Mouse (Mus musculus): ENCODE measurements at regions not wholly inside any gene's neighbourhood (a gene's known extent, or its start where the extent isn't known, plus 50 kb on each side); places are given as distances from the start of the nearest gene placed in this dataset.

DNA sequence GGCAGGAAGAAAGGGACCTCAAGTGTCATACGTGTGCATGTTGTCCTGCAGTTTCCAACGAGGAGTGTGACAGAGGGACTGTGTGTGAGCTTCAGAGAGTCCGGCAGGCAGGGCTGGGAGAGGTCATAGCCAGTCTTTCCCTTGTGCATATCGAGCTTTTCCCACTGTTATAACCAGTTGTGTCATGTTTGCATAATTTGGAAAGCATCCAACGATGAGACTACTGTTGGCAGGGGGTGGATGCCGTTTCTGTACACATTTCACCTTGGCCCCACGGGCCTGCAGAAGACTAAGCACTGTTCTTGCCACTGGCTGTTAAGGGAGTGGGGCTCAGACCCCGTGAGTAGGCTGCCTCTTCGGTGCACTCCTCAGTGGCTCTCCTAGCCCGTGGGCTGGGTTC, 174.2 kb downstream of the Katnal1 start:
- no peak for TF ChIP-seq GATA4 (IDR thresholded peaks at IDR 0.05; ENCODE audit: insufficient replicate concordance, low read length)

DNA sequence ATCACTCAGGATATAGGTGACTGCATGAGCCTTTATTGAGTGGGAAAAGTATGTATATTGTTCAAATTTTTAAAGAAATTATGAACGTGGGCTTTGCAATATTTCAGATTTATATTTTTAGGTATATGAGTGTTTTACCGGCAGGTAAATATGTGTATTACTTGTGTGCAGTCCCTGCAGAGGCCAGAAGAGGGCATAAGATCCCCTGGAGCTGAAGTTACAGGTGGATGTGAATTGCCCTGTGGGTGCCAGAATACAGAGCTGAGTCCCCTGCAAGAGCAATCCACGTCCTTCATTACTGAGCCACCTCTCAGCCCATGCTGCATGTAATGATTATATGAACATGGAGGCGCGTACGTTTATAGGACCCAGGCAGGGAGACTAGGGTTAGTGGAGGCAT, 174.8 kb downstream of the Katnal1 start:
- no peak for TF ChIP-seq GATA4 (IDR thresholded peaks at IDR 0.05; ENCODE audit: insufficient replicate concordance, low read length)

DNA sequence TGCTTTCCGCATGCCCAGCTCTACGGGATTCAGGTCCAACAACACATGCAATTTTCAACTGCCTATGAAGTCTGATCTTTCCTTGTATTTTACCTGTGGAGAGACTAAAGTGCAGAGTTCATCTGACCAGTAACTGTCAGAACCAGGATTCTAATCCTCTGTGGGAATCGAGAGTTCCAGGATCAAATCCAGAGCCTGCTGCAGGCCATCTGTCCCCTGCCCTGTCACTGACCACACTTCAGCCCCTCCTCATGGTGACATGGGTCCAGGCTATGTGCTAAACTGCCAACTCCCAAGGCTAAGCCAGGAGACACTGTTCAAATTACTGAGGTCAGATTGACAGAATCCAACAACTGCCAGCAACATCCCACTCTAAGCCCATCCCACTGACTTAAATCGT, 175.7 kb downstream of the Katnal1 start:
- TF ChIP-seq GATA4 (IDR thresholded peaks at IDR 0.05; ENCODE audit: insufficient replicate concordance, low read length): no peak

DNA sequence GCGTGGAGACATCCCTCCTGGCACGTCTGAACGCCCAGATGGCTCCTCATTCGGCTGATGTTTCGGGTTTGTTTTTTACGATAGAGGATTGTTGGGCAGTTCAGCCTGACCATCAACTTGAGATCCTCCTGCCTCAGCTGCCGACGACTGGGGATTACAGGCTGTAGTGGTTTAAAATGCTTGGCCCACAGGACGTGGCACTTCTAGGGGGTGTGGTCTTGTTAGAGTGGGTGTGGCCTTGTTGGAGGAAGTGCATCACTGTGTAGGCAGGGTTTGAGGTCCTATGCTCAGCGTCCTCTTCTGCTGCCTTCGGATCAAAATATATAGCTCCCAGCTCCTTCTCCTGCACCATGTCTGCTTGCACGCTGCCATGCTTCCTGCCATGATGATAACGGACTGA, 177.1 kb downstream of the Katnal1 start:
- no peak for TF ChIP-seq GATA4 (IDR thresholded peaks at IDR 0.05; ENCODE audit: insufficient replicate concordance, low read length)

DNA sequence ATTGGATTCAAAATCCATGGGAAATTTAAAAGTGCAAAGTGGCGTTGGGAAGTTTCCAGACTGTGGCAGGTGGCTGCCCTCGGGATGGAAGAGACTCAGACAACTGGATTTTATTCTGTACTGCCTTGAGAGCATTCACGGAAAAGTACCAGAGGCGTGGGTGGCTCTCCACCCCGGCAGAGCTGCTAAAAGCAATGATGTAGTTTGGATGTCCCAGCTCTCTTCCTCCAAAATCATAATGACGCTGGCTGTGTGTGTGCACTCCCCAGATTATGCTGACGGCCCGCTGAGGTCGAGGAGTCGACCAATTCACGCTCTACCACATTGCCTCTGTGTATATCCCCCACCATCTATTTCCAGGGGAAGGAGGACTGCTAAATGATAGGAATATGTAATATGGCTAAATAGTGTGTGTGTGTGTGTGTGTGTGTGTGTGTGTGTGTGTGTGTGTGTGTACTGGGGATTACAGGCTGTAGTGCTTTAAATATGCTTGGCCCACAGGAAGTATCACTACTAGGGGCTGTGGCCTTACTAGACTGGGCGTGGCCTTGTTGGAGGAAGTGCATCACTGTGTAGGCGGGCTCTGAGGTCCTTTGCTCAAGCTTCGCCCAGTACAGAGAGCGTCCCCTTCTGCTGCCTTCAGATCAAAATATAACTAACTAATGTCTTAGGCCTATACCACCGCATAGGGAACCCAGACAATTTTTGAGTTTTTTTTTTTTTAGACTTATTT, 179.0 kb downstream of the Katnal1 start:
- no peak for TF ChIP-seq GATA4 (IDR thresholded peaks at IDR 0.05; ENCODE audit: insufficient replicate concordance, low read length)

DNA sequence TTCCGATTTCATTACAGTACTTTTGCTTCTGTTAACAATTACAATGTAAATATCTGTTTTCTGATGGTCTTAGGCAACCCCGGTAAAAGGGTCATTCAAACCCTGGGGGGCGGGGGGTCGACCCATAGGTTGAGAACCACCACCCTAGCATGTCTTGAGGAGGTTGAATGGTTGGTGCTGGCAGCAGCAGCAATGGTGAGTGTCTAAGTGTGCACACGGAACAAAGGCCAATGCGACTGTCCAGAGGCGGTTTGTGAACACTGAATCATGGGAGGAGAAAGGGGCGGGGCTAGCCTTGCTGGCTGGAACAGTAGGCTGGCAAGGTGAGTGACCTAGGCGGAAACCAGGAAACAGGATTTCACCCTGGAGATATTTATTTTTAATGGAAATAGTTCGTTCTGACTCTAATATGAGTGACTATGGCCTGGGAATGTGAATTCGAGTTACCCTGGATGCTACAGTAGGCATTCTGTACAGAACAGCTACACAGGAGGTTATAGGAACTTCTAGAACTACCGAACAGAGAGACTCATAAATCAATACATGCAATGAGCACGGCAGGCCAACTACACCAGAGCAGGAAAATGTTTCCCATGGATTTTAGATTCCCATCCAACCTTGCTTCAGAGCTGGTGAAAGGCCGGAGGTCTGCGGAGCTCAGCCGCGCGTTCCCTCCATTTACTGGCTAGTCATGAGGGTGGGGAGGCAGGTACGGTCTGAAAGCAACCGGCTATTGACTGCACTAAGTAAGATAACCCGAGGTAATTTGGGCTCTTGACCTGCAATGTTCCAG, 181.0 kb downstream of the Katnal1 start:
- TF ChIP-seq GATA4 (IDR thresholded peaks at IDR 0.05; ENCODE audit: insufficient replicate concordance, low read length): no peak

DNA sequence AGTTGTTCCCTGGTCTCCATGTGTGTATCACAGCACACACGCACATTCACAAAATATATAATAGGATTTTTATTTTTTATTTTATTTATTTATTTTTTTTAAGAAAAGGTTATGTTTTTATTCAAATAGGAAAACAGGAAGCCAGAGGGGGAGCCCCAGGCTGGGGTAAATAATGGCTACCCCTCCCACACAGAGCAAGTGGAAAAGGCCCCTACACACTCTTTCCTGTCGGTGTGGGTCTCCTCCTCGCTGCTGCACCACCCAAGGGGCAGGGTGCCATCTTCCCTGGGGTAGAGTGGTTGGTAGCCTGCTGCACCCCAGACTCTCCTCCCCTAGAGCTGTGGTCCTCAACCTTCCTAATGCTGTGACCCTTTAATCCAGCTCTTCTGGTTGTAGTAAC, 181.6 kb downstream of the Katnal1 start:
- no peak for TF ChIP-seq GATA4 (IDR thresholded peaks at IDR 0.05; ENCODE audit: insufficient replicate concordance, low read length)

DNA sequence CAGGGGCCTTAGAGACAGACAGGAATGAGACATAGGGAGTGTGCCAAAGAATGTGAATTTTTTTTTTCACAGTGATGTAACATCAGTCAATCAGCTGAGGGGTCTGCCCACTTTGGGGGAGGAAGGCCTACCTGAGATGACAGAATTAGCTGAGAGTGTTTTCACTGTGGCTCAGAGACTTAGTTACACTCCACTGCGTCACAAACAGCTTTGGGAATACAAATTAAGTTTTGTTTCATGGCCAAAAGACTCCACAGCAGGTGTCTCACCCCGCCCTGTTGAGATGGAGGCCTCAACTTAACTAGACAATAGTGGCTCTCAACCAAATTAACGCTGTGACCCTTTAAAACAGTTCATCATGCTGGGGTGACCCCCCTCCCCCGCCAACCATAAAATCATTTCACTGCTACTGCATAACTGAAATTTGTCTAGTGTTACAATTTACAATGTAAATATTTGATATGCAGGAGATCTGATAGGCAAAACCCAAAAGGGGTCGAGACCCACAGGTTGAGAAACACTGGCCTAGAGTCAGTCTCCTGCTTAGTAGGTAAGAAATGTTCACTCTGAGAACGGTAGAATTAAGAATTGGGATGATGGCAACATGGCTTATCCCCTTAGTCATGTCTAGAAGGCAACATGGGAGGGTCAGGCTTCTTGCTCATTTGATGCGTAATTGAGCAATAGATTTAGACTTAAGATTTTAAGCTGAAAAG, 184.3 kb downstream of the Katnal1 start:
- TF ChIP-seq GATA4 (IDR thresholded peaks at IDR 0.05; ENCODE audit: insufficient replicate concordance, low read length): no peak

DNA sequence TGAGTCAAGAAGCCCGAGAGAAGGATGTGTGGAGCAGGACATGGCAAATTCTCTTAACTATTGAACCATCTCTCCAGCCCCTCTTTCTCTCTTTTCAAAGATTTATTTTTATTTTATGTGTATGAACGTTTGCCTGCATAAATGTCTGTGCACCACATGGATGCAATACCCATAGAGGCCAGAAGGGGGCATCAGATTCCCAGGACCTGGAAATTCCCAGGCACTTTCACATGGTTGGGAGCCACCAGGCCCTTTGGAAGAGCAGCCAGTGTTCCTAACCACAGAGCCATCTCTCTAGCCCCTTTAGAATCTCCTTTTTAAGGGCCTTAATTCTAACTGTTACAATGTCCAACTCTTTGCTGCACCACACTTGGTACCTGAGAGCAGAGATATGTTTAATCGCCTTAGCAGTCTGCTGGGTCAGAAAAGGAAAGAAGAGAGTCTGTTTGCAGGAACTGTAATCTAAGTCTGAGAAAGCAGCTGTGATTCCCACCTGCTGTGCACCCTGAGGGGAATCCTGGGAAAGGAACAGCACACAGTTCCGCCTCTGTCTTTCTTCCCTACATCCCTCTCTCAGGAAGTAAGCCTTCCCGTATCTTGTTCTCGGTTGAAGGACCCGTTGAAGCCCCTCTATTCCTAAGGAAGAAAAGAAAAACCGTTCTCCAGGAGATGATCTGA, 186.8 kb downstream of the Katnal1 start:
- no peak for TF ChIP-seq GATA4 (IDR thresholded peaks at IDR 0.05; ENCODE audit: insufficient replicate concordance, low read length)

DNA sequence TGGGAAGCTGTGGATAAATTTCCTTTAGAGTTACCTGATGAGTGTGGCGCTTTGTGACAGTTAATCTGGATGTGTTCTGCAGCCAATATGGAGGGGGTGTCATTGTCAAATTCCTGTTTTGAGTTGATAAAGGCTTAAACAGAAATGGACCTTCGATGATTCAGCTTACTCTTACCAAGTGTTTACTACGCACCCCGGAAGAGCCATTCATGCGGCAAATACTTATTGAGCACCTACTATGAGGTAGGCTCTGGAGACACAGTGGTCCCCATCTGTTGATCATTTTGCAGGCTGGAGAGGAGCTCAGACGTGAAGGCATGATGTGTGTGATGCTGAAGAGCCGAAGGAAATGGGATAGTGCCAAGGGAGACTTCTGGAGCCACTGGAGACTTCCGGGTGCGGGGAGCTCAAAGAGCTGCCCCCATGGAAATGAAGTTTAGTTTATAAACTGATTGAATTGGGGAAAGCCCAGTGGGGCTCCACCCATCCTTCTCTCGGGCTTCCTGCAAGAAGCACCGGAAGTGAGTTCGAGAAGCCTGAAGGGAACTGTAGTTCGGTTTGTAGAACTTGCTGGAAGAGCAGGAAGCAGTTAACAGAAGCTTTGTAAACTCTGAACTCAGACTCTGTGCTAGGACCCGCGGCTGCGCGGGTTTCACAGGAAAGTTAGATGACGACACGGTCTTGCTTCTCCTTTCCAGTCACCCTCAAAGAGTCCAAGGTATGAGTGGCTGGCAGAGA, 187.7 kb downstream of the Katnal1 start:
- TF ChIP-seq GATA4 (IDR thresholded peaks at IDR 0.05; ENCODE audit: insufficient replicate concordance, low read length): no peak

DNA sequence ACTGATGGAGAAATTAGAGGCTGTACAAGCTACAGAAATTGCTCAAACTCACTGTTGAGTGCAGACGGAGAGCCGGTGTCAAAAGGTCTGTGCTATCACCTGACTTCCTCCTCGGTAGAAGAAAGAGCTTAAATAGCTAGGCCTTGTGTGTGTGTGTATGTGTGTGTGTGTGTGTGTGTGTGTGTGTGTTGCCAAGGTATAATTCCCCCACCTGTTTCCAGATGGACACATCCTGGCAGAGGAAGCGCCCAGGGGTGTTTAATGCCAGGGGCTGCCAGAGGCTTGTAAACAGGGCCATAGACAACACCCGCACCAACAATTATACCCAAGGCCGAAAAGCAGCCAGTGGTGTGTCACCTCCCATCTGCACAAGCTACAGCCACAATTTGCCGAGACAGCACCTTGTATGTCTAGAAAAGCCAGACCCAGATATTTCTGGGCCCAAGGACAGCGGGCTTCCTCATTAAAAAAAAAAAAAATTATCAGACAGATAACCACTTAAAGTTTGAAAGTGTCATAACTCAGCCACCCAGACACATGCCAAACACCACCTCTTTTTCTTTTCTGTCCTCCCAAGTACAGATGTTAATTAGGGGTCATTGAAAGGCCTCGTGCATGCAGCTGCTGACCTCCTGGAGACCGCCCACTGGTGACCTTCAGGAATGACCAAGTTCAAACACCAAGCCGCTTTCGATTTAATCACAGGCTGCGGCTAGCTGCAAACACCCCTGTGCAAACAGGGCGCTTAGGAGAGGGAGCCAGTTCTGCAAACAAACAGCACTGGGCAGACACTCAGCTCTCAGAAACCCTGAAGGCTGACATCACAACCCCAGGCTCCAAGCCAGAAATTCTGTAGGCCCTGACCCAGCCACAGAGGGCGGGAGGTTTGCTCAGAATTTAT, 188.0 kb upstream of the Ubl3 start:
- no peak for TF ChIP-seq GATA4 (IDR thresholded peaks at IDR 0.05; ENCODE audit: insufficient replicate concordance, low read length)

DNA sequence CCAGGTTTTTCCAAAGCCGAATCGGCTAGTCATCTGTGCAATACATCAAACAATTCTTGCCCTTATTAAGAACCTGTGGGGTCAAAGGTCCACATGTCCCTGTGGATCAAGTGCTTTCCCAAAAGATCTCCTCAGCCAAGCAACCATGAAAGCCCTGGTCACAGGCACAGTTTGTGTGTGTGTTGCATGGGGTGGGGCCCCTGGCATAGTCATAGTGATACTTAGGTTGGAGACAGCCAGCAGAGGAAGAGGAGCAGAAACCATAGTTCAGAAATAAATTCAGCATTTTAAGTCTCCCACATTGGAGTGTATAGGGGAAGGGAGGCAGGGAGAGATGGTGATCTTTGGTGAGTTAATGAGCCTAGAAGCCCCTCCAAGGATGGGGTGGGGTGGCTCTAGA, 187.1 kb upstream of the Ubl3 start:
- TF ChIP-seq GATA4 (IDR thresholded peaks at IDR 0.05; ENCODE audit: insufficient replicate concordance, low read length): no peak

DNA sequence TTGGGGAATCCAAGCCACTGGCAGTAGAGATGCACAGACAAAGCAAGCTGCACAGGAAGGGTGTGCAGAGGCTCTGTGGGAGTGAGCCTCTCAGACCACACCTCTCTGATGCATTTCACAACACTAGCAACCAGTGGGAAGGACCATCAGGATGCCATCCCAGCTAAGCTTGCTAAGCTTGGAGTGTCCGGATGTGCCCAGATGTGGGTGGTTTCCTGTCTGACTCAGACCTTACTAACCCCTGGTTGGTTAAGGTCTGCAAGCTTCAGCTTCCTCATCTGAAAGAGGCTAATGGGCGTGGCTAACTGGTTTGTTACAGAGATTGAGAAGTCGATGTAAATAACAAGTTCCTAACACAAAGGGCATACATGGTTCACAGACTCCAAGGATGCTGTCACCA, 186.6 kb upstream of the Ubl3 start:
- no peak for TF ChIP-seq GATA4 (IDR thresholded peaks at IDR 0.05; ENCODE audit: insufficient replicate concordance, low read length)

DNA sequence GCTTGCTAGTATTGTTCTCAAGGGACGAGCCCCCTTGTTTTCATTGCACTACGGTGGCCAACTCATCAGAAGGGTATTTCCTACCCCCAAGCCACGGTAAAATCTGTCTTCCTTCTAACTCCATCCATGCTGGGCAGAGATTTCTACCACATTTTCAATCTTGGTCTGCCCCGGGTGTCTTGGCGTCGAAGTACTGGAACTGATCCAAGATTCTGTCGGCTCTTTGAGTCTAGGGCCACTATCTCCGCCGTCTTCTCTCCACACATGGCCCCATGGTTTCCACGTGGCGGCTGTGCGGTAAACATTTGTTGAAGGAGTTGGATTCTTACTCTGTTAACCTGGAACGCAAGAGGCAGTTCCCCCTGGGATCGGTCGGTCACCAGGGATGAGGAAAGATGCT, 177.0 kb upstream of the Ubl3 start:
- no peak for TF ChIP-seq GATA4 (IDR thresholded peaks at IDR 0.05; ENCODE audit: insufficient replicate concordance, low read length)
